Mouse (Mus musculus) frontal cortex, postnatal 10 days (tissue): ENCODE measurements around the gene 6030408B16Rik.

Experiments used
- DNase-seq, 2 experiments: peaks; one replicate each; pipeline ENCODE4 v3.0.0; 2022; ENCODE audit warnings: low spot score in 2 of 2, mixed read lengths in 1 of 2

6030408B16Rik gene

DNA sequence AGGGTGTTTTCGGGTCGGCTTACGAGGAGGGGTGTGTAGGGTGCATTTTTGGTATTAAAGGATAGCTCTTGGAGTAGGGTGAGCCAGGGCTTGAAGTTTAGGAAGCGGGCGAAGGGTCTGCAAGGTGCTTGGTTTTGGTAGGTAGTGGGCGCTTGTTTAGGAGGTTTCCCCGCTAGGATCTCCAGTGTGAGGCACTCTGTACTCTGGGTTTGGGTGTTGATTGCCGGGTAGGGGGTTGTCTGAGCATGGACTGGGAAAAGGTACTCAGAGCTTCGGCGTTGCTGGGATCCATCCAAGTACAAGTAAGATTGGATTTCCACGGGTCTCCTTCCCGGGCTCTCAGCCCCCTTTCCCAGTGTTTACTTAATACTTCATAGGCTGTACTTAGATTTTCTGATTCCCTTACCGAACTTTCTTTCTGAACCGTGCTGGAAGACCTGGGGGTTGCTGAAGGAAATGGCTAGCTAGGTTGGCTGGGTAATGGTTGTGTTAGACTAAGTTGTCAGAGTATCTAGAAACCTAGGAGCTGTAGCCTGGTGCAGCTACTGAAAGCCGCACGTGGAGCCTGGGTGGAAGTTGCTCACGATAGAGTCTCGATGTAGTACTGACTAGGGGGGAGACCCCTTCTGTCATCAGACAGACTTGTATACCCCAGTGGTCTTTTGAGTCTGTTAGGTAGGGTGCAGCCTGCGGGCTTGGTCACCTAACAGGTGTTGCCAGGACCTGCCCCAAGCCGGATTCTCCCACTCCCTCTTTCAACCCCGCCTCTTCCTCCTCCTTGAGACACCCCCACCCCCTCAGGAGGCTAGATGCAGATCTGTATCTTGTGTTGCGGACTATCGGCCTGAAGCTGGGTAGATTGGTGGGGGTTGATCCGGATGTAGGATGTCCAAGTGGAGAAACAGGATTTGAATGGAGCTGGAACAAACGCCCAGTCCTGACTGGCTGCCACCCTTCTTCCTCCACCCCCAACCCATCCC, 25.7 kb upstream of the 6030408B16Rik start:
- DNase-seq = no peak

DNA sequence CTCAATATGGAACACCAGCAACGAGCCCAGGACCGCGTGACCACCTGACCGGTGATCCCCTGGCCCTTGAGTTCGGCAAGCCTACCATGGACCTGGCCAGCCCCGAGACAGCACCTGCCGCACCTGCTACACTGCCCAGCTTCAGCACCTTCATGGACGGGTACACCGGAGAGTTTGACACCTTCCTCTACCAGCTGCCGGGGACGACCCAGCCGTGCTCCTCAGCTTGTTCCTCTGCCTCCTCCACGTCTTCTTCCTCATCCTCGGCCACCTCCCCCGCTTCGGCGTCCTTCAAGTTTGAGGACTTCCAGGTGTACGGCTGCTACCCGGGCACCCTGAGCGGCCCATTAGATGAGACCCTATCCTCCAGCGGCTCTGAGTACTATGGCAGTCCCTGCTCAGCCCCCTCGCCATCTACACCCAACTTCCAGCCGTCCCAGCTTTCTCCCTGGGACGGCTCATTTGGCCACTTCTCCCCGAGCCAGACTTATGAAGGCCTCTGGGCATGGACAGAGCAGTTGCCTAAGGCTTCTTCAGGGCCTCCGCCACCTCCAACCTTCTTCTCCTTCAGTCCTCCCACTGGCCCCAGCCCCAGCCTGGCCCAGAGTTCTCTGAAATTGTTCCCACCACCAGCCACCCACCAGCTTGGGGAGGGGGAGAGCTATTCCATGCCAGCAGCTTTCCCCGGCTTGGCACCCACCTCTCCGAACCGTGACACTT, 22.8 kb upstream of the 6030408B16Rik start:
- DNase-seq = peak in 1 of 2 experiments; percentile 13

DNA sequence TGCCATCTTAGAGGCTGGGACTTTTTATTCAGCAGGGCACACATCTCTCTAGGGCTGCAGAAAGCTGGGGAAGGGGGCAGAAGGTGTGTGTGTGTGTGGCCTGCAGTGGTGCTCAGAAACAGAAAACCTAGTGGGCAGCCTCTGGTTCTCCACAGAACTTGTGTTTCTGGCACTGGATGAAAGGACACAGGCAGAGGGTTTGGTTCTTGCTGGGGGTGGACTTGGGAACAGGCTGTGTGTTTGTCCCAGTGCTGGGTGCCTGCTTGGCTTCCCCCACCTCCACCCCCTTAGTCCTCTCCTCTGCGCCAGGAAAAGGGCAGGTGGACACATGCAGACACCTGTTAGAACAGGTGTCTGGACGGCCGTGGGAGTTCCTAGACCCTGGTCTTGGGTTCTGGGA, 21.9 kb upstream of the 6030408B16Rik start:
- no peak for DNase-seq

DNA sequence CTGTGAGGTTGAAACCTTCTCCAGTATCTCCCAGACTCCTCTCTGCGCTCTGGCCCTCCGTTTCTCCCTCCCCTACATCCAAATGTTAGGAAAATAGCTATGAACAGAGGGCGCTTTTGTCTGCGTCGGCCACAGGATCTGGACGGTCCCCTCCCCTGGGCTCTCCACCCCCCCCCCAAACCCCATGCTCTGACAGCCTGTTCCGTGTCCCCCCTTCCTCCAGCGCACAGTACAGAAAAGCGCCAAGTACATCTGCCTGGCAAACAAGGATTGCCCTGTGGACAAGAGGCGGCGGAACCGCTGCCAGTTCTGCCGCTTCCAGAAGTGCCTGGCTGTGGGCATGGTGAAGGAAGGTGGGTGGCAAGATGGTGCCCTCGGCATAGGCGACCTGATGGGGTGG, 21.5 kb upstream of the 6030408B16Rik start:
- DNase-seq = peak in 1 of 2 experiments; percentile 14

DNA sequence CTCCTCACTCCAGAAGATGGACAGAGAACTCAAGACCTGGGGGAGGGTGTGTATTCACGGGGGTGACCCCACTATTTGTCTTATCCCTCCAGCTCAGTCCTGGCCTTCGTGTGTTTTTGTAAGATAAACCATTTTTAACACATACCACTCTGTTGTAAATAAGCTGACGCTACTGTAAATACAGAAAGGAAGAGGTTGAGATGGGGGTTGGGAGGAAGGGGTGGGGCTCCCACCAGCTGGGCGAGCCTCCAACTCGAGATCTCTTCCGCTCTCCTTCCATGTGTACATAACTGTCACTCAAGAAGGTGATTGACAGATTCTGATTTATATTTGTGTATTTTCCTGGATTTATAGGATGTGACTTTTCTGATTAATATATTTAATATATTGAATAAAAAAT, 18.6 kb upstream of the 6030408B16Rik start:
- DNase-seq = no peak

DNA sequence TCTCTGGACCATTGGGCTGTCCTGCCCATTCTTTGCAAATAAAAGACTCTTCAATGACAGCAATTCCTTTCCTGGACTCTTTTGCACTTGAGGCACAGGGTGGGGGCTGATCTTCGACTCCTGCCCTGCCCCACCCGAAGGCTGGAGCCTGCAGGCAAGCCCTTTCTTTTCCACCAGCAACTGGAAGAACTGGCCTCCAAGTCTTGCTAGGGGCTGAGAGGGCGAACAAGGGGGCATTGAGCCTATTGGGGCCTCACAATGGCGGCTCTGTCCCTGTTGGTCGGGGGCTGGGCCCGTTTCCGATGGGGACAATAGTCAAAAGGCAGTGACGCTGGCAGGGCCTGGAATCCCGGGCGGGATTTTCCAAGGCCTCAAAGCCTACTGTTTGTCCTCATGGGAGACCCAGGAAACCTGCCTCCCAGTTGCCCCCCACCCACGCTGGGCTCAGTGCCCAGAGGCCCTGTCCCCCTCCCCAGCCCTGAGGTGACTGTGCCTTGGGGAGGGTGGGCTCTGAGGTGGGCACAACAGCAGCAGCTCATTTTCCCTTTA, 15.6 kb upstream of the 6030408B16Rik start:
- peak; percentile 54 to 56 for DNase-seq

DNA sequence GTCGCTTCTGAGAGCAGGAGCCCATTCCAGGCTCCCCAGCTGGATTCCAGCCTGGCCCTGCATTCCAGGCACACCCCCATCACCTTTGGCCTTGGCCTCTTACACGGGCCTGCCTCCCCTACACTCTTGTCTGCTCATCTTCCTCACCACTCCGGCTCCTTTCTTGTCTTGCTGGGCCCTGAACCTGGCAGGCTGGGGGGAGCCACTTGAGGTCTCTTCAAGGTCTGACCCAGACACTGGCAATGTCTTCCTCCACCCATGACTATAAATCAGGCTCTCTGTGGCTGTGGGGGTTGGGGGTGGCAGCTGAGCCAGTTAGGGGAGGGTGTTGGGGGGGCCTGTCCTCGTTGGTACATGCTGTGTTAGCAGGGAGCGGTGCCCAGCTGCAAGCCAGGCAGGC, 14.4 kb upstream of the 6030408B16Rik start:
- DNase-seq = no peak

DNA sequence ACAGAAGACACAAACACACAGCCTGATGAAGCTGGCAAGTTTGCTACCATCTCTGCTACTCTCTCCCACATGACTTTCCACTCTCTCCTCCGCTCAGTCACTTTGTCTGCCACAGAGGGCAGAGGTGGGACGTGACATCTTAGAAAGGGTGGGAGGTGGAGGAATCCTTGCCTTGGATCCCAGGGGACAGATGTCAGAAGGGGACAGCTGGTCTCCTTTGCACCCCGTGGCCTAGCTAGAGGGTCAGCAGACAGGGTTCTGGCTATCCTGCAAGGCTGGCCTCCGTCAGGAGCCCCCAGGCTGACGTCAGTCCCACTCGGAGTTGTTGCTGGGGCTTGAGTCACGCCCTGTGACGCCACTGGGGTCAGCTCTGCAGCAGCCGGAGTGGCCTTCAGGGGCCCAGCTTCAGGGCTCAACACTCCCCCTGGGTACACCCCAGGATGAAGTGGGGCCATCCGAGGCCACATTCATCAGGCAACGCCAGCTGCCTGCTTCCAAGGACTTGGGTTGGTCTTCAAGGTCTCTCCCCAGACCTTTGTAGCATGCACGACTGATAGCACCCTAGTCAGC, 13.5 kb upstream of the 6030408B16Rik start:
- DNase-seq = no peak

DNA sequence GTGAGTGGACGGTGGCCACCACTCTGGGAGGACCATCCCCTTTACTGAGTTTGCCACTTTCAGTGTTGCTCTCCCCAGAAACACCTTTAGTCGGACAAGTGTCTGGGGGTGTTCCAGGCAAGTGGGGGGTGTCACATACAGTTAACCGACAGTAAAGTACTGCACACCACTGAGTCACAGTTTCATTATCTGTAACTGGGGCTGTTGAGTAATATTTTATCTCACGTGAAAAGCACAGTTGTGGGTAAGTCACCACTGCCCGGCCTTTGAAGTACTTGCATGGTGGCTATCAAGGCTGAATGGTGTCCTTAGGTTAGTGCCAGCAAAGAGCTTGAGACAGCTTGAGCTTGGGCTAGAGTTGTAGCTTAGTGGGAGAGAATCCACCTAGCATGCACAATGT, 10.5 kb upstream of the 6030408B16Rik start:
- no peak for DNase-seq

DNA sequence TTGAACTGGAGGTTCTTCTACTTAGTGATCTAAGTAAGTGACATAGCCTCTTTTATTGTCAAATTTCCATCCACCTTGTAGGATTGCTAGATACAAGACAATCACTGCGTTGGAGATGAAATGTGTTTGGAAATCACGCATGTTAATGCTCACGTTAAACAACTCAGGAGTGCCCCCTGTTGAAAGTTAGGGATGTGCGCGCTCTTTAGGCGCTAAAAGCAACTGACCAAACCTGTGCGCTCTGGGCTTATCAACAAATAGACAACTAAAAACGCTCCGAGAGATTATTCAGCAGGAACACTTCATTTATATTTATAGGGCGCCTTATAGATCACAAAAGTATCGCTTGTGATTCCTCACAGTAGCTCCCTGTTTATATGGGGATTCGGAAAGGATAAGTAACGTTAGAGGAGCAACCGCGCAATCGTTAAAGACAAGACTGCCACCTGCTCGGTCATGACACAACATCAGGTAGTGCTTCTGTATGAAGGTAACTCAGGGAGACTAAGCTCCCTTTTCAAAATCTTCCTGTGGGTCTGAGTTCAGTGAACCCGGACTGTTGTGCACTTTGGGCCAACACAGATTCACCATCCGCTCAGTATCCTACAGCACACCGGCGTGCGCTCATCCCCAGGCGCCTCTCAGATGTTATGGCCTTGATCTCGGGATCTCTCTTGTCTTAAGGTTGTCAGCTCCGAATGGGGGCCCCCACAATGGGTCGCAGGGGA, 9.7 kb upstream of the 6030408B16Rik start:
- DNase-seq = no peak

DNA sequence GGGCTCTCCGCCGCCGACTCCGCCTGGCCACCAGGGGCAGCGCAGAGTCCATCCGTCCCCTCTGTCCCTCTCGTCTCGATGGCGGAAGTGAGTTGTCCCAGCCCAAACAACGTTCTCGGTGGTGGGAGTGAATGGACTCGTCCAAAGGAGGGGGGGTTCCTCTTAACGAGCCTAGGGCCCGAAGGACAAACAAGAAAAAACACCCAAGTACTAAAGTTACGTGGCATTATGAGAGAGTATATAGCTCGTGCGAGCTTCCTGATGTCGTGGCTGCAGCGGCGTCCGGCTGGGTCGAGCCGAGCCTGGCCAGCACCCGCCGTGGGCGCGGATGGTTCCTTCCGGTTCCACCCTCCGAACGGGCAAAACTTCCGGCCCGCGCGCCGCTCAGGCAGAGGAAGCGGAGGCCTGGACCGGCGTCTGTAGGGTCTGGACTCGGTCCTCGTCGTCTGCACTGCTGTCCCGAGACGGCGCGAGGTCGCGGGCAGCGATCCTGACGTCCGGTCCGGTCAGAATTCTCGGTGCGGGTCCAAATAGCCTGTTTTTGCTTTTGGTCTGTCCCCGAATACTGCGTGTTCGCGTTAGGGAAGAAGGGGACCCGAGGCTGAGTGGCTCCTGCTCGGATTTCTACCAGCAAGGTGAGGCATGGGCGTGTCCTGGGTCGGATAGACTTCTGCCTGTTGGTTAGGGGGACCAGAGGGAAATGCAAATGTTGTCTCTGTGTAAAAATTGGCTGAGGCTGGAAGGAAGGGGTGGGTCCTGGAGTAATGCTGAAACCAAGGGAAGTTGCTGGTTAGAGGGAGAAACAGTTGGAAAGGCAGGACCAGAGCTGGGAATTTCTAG, 8.9 kb upstream of the 6030408B16Rik start, which contains the start of gene Atg101:
TSS of gene Atg101 (plus strand) at position 362 of the 840 bp plus-strand sequence.
- DNase-seq = peak; percentile 83 to 88

DNA sequence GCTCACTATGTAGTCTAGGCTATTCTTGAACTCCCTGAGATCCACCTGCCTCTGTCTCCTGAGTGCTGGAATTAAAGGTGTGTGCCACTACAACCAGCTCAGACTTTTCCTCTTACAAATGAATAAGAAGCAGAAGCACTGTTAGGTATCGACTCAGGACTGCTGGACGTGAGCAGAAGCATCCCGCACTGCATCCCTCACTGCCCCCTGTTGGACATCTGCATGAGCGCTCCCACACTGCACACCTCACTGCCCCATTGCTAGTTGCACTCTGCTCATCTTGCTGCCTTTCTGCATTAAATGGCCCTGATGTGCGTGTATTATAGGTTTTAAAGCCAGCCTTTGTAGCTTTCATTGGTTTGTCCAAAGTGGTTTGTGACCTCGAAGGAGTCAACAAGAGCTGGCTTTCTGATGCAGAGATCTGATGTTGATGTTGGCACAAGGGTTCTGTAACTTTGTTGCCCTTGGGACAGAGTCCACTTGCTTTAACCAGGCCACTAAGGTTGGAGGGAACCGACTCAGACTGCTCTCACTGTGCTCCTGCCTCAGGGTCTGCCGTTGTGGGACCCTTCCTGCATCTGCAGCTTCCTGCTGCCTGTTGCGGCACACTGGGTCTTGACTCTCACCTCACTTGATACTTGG, 6.8 kb upstream of the 6030408B16Rik start:
- no peak for DNase-seq

DNA sequence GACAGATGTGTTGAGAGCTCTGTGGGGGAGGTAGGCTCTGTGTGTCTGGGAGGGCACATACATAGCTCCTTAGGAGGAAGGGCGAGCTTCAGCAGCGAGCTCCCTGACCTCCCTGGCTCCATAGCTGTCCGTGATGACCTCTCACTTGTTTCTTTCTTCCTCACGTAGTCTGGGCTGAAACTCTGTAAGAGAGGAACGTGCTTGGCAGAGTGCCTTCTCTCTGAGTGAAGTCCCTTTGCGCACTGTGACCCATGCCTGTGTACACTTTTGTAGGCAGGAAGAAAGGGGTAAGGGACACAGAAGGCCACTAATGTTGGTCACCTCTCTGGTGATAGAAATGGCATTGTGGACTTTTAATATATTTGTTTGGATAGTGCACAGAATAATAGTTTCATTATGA, 5.7 kb upstream of the 6030408B16Rik start:
- DNase-seq = no peak

DNA sequence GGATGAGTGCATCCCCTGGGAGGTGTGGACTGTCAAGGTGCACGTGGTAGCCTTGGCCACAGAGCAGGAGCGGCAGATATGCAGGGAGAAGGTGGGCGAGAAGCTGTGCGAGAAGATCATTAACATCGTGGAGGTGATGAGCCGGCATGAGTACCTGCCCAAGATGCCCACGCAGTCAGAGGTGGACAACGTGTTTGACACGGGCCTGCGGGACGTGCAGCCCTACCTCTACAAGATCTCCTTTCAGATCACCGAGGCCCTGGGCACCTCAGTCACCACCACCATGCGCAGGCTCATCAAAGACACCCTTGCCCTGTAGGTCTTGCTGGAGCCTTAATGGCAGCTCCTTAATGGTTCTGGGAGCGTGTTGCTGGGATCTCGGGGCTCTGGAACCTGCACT, 2.7 kb upstream of the 6030408B16Rik start:
- DNase-seq = no peak

DNA sequence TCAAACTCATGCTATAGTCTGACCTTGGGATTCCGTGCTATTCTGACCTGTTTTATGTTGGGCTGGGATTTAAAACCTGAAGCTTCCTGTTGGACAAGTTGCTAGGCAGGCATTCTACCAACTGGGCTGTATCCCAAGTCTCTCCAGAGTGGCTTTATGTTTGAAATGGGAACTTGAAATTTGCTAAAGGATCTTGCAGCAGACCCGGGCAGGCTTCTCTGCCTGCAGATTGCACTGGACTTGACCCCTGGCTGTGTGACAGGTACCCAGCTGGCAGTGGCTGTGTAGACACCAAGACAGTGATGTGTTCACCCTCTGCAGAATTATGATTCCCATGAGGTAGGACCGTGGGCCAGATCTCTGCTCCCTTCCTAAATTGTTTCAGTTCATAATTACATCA, 1.0 kb upstream of the 6030408B16Rik start:
- no peak for DNase-seq

DNA sequence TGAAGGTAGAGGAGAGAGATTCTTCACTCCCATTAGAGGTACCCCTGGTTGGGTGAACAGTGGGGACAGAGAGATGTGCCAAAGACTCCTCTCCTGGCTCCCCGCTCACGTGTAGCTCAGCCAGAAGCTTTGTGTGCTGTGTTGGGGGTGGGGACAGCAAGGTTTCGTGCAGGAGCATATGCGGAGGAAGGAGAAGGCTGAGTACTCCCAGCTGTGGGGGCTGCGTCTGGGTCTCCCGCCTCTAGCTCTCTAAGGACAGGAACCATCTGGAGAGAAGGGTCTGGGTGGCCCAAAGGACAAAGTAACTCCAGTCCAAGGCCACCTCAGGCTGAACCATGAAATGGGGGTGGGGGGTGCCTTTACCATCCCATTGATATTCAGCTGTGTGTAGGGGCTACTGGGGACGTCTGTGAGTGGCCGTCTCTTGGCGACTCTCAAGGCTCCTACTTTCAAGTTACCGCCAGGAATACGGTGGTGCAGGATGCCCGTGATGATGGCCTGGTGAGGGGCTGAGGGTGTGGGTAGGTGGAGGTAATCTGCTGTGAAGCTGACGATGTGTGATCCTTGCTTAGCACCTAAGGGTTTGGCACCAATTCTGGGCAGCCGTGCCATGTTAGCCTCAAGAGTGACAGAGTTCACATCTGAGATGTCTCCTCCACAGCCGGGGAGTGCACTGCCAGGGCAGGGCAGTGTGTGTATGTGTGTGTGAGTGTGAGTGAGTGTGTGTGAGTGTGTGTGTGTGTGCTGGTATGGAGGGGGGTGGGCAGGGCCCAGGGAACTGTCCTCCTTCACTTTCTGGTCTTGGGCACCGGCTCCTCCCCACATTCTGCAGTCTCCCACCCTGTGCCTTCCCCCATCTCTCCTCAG, 1.2 kb downstream of the 6030408B16Rik start:
- DNase-seq = no peak

DNA sequence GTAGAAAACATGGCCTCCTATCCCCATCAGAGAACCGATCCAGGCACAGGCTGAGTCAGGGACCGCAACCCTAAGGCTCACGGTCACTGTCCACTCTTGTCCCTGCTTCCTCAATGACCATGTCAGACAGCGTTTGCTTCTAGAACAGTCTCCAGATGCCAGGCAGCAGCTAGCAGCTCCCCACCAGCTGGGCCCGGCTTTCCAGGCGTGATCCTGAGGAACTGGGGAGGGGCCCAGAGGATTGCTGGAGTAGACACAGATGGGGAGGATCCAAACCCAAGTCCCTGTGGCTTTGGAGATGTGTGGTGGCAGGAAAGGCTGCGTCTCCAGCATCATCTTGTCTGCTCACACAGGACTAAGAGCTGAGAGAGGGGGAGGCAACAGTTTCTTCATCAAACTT, 2.1 kb downstream of the 6030408B16Rik start:
- no peak for DNase-seq

DNA sequence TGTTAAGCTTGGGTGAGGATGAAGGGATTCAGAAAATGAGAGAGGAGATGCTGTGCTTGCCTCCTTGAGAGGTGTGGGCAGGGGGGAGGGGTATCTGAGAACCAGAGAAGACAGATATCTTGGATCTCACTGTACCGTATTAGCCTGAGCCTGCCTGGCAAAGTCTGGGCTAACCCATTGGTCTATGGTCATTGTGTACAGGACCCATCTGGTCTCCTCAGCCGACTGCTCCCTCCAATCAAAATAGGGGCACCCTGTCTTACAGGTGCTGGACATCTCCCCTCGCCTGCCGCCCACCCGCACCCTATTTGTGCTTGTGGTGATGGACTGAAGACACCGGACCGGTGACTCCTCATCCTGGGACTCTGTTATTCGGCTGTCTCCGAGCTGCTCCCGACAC, 2.6 kb downstream of the 6030408B16Rik start:
- no peak for DNase-seq

DNA sequence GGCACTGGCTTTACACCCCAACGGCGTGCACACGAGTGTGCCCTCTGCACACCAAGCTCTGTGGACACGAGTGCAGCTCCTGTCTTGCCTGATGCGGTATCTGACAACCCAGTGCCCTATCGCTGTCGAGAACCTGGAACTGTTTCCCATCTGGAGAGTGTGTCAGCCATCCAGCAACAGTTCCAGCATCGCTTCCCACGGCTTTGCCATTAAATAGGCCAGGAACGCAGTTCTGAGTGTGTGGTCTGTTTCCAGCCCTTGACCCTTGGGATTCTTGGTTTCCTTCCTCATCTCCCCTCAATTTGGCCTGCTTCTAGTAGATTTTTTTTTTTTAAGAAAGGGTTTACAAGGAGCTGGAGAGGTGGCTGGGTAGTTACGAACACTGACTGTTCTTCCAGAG, 3.1 kb downstream of the 6030408B16Rik start:
- DNase-seq = no peak
